Mouse (Mus musculus) CD4-positive, CD25-positive, alpha-beta regulatory T cell, adult 4 months (primary cell): ENCODE results near the gene Plekhg3. TPM values are rescaled to one million over a fixed set of nuclear protein-coding genes. Genes with fewer than 3 reads are reported as not detected.

ENCODE experiments used
- ATAC-seq: one replicate; pipeline ENCODE4 v1.8.0; 2017
- polyA plus RNA-seq, 2 experiments: library from polyadenylated mRNA; unstranded; fragments of 100-300 nt; shearing (Covaris generic); gene quantifications; one replicate each; pipeline ENCODE4 v1.2.1; 2017

Gene Plekhg3
- polyA plus RNA-seq, 2 experiments from 2014 or later: 0.91 to 2.2 TPM

- ATAC-seq: no peak
Measured at GRCm38 (mm10) chr12:76589531-76589930, 58.8 kb downstream of the Plekhg3 start.

- ATAC-seq: no peak
Measured at GRCm38 (mm10) chr12:76591037-76591436, 60.3 kb downstream of the Plekhg3 start.

- no peak for ATAC-seq
Measured at GRCm38 (mm10) chr12:76592213-76592612, 61.5 kb downstream of the Plekhg3 start.

GRCm38 (mm10) chr12:76593254-76593653, 62.6 kb downstream of the Plekhg3 start:
- ATAC-seq: no peak

DNA sequence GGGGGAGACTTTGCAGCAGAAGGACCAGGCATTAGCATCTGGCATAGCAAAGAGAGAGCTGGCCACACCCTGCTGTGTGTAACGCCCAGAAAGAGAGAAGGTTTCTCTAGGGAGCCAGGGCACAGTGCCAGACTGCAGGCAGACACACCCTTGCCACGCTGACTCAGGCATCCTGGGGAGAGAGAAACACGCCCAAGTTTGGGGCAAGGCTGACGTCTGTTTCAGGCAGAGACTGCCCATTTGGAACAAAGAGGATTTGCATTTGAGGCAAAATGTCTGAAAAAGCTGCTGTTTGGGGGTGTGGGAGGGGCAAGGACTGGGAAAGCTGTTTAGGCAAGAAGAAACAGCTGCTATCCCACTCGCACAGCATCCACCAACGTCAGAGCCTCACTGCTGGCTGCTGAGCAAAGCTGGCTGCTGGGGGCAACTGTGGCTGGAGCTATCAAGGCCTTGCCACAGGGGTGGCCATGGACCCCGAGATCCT, 63.2 kb downstream of the Plekhg3 start:
- peak; percentile 29 for ATAC-seq

DNA sequence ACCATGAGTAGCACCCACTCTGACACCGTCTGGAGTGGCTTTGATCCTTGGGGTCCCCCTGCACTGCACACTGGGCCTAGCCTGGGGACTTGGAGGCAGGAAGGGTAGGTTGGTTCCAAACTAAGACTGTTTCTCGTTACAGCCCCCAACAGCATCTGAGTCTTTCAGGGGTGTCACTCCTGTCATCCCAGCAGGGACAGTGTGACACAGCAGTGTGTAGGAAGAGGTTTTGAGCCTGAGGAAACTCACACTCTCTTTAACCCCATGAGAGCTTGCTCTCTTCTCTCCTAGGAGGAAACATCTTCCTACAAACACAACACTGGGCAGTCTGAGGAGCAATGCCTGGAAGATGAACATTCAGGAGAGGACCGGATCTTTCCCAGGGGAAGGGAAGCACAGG, 63.9 kb downstream of the Plekhg3 start:
- no peak for ATAC-seq

GRCm38 (mm10) chr12:76595830-76596229, 65.1 kb downstream of the Plekhg3 start:
- no peak for ATAC-seq

DNA sequence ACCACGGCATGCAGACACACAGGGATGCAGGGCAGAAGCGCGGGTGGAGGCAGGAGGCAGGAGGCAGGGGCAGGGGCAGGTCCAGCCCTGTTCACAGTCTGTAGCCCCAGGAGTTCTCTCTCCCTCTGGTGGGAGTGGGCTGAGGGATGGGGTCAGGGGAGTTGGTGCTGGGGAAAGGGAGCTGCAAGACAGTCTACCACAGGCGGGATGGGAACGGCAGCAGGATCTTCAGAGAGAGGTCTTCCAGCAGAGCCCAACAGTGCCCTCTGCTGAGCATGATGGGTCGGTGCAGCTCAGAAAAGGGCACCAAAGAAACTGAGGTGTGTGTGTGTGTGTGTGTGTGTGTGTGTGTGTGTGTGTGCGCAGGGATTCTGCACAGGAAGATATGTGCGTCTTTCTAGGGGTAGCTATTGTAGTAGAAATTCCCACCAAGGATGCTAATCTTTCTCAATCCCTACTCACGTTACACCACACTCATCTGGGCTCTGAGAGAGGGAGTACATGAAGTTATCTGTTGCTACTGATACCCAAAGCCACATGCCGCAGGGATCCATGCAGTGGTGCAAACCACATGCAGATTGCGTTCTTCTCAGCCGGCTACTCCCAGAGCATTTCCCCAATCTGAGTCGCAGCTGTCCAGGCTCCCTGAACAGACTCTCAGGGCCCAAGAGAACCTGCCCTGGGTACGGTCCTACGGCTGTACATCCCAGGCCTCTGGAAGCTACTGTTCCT, 65.8 kb downstream of the Plekhg3 start:
- peak; percentile 47 for ATAC-seq

GRCm38 (mm10) chr12:76597577-76598100, 66.9 kb downstream of the Plekhg3 start:
- ATAC-seq: no peak

DNA sequence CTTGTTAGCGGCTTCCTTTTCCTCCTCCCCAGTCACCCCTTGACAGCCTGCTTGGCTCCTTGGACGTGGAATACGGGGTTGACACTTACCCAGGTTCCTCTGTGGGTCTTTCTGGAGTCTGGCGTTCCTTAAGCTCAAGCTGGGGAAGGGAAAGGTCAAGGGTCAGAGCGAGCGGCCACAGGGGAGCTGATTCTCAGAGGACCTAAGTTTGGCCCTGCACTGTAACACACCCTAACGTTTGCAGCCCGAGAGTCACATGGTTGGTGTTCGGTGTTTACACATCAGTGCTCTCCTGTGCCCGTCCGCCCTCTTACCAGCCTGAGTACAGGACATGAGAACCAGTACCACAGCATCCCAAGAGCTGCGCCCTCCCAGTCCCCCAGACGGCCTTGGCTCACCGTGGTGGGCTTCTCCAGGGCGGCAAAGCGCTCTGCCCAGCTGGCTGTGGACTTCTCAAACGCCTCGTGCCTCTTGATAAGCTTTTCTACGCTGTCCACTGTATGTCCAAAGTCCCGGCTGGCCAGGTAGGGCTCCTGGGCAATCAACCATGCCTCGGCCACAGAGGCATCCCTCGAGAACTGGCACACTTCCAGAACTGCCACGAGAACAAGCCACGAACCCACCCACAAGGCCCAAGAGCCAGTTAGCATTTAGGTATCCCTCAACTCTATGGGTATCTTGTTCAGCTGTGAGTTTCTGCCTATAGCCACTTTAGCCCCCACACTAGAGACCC, 67.7 kb downstream of the Plekhg3 start:
- ATAC-seq: no peak

DNA sequence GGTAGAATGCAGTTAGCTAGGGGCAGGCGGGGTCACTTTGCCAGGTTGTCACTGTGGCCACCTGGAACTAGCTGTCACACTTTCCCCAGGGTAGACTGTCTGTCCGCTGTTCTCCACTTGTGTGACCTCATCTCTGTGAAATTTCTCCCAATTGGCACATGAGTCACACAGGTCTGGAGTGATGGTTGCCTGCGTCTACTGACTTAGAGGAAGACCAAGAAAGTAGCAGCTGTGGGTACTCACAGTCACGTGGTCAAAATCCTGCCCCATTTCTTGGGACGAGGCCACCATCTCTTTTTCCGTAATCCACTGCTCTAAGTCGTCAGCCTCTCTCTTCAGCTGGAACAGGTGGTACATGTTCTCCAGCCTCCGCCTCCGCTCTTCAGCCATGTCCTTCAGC, 73.1 kb downstream of the Plekhg3 start:
- no peak for ATAC-seq

- ATAC-seq: no peak
Measured at GRCm38 (mm10) chr12:76604546-76604945, 73.9 kb downstream of the Plekhg3 start.

DNA sequence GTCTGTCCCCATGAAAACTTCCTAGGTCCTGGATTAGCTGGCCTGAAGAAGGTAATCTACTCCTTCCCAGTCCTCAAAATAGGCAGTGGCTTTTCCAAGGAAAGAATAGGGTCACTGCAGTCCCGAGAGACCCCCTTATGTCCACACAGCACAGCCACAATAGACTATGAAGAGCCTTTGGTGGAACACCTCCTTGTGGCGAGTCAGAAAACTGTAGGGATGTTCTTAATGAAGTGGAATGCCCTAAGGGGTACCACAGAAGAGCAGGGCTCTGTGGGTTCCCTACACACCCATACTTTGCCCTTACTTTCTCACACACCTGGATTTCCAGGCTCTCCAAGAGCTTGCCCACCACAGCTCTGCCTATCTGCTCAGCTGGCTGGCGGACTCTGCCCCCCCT, 75.1 kb downstream of the Plekhg3 start:
- no peak for ATAC-seq

GRCm38 (mm10) chr12:76608241-76608640, 77.5 kb downstream of the Plekhg3 start:
- ATAC-seq: no peak

DNA sequence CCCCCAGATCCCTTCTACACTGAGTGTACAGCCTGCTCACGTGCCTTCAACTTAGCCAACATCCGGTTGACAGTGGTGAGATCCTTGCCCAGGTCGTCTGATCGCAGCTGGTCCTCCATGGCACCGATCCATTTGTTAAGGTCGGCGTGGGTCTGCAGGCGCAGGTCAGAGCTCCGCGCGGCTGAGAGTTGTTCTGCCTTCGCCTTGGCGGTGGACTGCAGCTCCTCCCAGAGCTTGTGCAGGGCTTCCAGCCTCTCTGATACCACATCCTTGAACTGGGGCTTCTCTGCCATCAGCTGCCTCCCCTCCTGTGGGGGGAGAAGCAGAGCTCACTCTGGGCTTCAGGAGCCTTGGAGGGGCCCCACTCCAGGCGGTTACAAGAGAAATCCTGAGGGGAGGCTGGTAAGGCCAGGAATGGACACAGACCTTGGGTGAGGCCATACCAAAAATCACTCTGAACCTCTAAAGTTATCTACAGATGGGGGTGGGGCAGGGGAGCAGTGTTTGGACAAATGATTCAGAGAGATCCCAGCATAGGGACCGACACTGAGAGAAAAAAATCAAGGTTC, 78.4 kb downstream of the Plekhg3 start:
- no peak for ATAC-seq

DNA sequence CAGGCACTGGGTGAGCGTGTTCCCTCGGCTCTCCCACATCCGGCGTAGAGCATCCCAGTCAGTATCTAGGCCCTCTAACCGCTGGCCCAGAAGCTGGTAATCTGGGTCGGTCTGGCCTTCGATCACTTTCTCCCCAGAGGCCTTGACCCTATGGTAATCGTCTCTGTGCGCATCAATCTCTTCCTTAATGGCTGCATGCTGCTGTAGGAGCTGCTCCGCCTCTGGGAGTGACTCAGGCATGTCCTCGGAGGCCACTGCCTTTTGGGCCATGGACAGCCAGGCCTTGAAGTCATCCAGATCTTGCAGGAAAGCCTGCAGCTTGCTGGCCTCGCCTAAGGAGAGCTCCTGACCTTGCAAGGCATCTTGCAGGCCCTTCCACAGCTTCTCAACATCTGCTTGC, 81.9 kb downstream of the Plekhg3 start:
- no peak for ATAC-seq

GRCm38 (mm10) chr12:76614868-76615579, 84.3 kb downstream of the Plekhg3 start:
- ATAC-seq: no peak

- no peak for ATAC-seq
Measured at GRCm38 (mm10) chr12:76615580-76615937, 84.9 kb downstream of the Plekhg3 start.

GRCm38 (mm10) chr12:76618175-76618574, 87.5 kb downstream of the Plekhg3 start:
- ATAC-seq: no peak

- no peak for ATAC-seq
Measured at GRCm38 (mm10) chr12:76619847-76620246, 89.2 kb downstream of the Plekhg3 start.

DNA sequence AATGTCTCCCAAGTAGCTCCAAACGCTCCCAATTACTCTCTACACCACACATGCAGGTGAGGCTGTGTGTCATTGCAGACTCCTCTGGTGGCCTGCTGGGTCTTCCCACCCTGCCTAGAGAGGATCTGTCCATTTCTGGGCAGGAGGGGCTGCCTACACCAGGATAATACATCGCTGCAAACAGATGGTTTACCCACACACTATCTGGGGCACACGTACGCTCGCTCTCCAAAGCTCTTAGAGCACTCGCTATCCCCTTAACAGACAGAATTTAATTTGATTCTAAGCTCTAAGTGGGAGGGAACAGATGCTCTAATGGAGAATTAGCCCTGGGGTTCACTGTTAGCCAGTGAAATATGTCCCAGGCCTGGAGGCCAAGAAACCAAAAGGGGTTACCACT, 92.7 kb downstream of the Plekhg3 start:
- ATAC-seq: no peak
